Mouse (Mus musculus) lung, adult 2 months (tissue): ENCODE measurements at regions not wholly inside any gene's neighbourhood (a gene's known extent, or its start where the extent isn't known, plus 50 kb on each side); places are given as distances from the start of the nearest gene placed in this dataset.

Experiments used
- CTCF ChIP-seq: fragments of 200-500 bp; IDR thresholded peaks from 2 replicates; pipeline ENCODE4 v1.5.1; 2011; ENCODE audit warnings: mild to moderate bottlenecking, low read length, control low read depth; ENCODE audit not compliant: insufficient read depth
- POLR2A ChIP-seq: fragments of 200-500 bp; IDR thresholded peaks from 2 replicates; pipeline ENCODE4 v1.6.1; 2011; ENCODE audit warnings: low read depth, mild to moderate bottlenecking, control low read depth, low read length, borderline replicate concordance; ENCODE audit errors: extremely low read depth

- TF ChIP-seq POLR2A (no peak), CTCF (no peak)
Observed at GRCm38 (mm10) chr2:115090430-115091175, 435.8 kb upstream of the Dph6 start.
